9 mouse cellular contexts compared by ENCODE assay signal in the genomic region with DNA sequence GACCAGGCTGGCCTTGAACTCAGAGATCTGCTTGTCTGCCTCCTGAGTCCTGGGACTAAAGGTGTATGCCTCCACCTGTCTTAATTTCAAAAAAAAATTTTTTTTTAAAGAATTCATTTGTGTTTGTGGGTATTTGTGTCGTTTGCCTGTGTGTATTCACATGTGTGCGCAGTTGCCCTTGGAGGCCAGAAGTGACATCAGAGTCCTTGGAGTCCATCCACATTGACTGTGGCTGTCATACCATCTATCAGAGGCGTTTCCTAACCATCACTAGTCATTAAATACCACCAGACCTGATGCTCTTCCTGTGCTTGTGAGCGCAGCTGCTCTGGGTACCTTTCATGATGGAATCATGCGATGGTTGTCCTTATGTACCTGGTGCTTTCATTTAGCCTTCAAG.
"Had no signal": no experiment of that assay in that cellular context is flagged by ENCODE, and none has a peak within 500 bp of the region (broad histone marks: within the 10 kb centered on the region; RNA-seq: fewer than 3 reads in every experiment).

No protein-coding gene starts in this region.

- DNase-seq: liver, postnatal 0 days; lung, adult 2 months; lung, postnatal 14 days; lung, postnatal 36 days; midbrain, embryonic 14.5 days; right cerebral cortex, postnatal 14 days; thymus, adult 2 months; thymus, postnatal 25 days; thymus, postnatal 4 days had no signal
